Mouse (Mus musculus): ENCODE measurements around the gene Dchs1.

Dchs1 gene

DNA sequence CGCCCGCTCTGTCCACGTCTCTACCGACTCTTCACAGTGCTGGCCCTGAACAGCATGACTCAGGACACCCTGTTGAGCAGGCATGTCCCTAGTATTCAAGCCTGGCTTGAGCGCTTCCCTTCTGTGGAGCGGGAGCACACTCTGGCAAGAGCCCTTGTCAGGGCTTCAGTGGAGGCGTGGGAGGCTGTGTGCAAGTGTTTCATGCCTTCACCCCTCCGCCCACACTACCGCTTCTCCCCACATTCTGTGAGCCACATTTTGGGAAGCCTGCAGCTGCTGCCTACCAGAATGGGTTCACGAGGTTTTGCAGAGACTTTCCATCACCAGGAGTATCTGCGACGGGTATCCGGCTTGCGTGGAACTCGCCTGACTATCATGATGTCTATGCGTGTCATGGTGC is 84.3 kb downstream of the Dchs1 start:
- DNase-seq (ENCODE audit: low read depth, low spot score): no peak

Measured in WW6 (cell line).